Mouse (Mus musculus) macrophage (primary cell): ENCODE results near the gene Tbc1d2. TPM values are rescaled to one million over a fixed set of nuclear protein-coding genes. Genes with fewer than 3 reads are reported as not detected.

ENCODE experiments used
- H3K27ac ChIP-seq: fragments of 350-480 bp; formaldehyde crosslinking; 2 replicates; pipeline ENCODE4 v1.9.0; 2021
- H3K36me3 ChIP-seq: fragments of 350-480 bp; formaldehyde crosslinking; 2 replicates; pipeline ENCODE4 v1.9.0; 2021; ENCODE audit errors: inconsistent target
- H3K4me3 ChIP-seq: fragments of 350-480 bp; formaldehyde crosslinking; 2 replicates; pipeline ENCODE4 v1.9.0; 2021; ENCODE audit errors: inconsistent target
- H3K79me2 ChIP-seq: fragments of 350-480 bp; formaldehyde crosslinking; 2 replicates; pipeline ENCODE4 v1.9.0; 2021; ENCODE audit errors: inconsistent target
- WGBS: methylation state at CpG from one replicate; pipeline ENCODE4 v1.1.7; 2026; ENCODE audit warnings: inconsistent platforms; ENCODE audit not compliant: missing documents; 5-methylcytosine and 5-hydroxymethylcytosine counted together
- polyA plus RNA-seq: library from polyadenylated mRNA; stranded (reverse); fragments of 250-400 nt; gene quantifications from 3 replicates; pipeline ENCODE4 v1.2.4, GENCODE M21; 2018; ENCODE audit warnings: inconsistent platforms
- total RNA-seq, 78 experiments: library from RNA; depleted of rRNA; stranded (reverse); fragments of 250-400 nt; gene quantifications; 1 replicate in 9 of 78; 2 replicates in 24 of 78; 3 replicates in 43 of 78; 4 replicates in 2 of 78; pipeline ENCODE4 v1.2.4; 2018; ENCODE audit warnings: inconsistent platforms in 56 of 78

Tbc1d2 gene
- 10 to 100 TPM in 14 of 26 experiments, 1 to 10 TPM in 12; 2.3 to 57.6 (median 12.5) TPM for total RNA-seq (2018; cell fraction: chromatin; rRNA removed)
- 10 to 100 TPM in 10 of 26 experiments, 1 to 10 TPM in 16; 3.0 to 22.5 (median 7.7) TPM for total RNA-seq (2018; cell fraction: cytosol; rRNA removed)
- total RNA-seq (2018; cell fraction: nucleus; rRNA removed): 10 to 100 TPM in 12 of 26 experiments, 1 to 10 TPM in 14; 3.7 to 48.0 (median 9.7) TPM
- 8.8 to 14.9 TPM (median 9.6 TPM) in 3 replicates for polyA plus RNA-seq

DNA sequence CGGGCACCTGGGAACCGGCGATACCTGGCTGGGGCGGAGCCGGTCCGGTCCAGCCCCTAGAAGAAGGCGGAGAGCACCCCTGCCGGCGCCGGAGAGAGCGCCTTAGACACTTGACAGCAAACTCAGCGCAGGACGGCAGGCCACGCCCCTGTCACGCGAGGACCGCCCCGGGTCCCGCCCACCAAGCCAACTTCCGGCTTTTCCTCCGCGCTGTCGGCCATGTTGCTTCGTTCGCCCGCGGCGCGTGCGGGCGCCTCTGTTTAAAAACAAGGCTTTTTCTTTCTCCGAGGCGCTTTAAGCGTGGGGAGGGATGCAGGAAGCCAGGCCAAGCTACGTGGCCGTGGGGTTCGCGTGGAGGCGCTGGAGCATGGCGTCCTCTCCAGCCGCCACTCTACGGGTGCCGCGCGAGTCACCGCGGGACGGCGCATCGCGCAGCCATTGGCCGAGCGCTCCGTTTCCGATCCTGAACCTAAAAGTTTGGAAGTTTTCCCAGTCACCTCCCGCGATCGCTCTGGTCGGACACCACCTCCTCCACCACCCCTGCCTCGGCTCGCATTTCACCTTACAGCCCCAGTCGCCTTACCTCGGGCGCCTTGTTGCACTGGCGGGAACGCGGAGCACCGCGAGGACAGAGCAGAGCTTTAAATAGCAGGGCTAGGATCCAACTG lies at the start of gene Tbc1d2:
Tbc1d2 (minus strand) TSS at position 124 of the 668 bp plus-strand sequence.
- Histone ChIP-seq H3K4me3 (peak within 1 kb of the TSS; percentile 91), H3K36me3 (no peaks in the 10 kb centered on the region), H3K79me2 (peaks cover 46% of the 10 kb centered on the region), H3K27ac (peak within 1 kb of the TSS; percentile 48)
- under 1% methylated on average over 64 of the region's 69 CpGs for WGBS

- WGBS: 82% methylated on average over 6 of the region's 6 CpGs
- Histone ChIP-seq H3K27ac (no peak overlapping the region), H3K79me2 (no peaks in the 10 kb centered on the region)
Observed at GRCm38 (mm10) chr4:46696467-46696866, 46.5 kb upstream of the Tbc1d2 start.

GRCm38 (mm10) chr4:46690565-46690964 lies 40.6 kb upstream of the Tbc1d2 start:
- Histone ChIP-seq H3K36me3 (no peaks in the 10 kb centered on the region), H3K79me2 (no peaks in the 10 kb centered on the region), H3K4me3 (no peak overlapping the region), H3K27ac (no peak overlapping the region)
- 96% methylated on average over 8 of the region's 8 CpGs for WGBS

More at GRCm38 (mm10) chr4:46696467-46696866, 46.5 kb upstream of the Tbc1d2 start:
- Histone ChIP-seq H3K36me3 (no peaks in the 10 kb centered on the region), H3K4me3 (no peak overlapping the region)

DNA sequence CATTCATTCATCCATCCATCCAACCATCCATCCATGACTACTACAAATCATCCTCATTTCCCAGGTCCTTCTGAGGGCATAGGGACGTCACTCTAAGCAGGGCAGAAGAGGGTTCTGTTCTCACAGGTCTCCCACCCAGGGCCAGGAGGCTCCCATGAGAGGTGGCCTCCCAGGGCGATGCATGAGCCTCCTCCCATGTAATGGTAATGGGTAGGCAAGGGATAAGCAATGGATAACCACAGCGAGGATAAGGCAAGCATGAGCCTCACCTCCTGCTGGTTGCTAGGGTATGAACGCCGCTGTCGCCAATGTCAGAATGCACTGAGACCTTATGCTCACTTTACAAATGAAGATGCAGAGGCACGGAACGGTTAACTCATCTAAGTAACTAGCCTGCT lies 40.0 kb upstream of the Tbc1d2 start:
- H3K27ac ChIP-seq: no peak overlapping the region
- H3K36me3 ChIP-seq: no peaks in the 10 kb centered on the region
- H3K4me3 ChIP-seq: no peak overlapping the region
- WGBS: 88% methylated on average over 8 of the region's 8 CpGs
- no peaks in the 10 kb centered on the region for H3K79me2 ChIP-seq

DNA sequence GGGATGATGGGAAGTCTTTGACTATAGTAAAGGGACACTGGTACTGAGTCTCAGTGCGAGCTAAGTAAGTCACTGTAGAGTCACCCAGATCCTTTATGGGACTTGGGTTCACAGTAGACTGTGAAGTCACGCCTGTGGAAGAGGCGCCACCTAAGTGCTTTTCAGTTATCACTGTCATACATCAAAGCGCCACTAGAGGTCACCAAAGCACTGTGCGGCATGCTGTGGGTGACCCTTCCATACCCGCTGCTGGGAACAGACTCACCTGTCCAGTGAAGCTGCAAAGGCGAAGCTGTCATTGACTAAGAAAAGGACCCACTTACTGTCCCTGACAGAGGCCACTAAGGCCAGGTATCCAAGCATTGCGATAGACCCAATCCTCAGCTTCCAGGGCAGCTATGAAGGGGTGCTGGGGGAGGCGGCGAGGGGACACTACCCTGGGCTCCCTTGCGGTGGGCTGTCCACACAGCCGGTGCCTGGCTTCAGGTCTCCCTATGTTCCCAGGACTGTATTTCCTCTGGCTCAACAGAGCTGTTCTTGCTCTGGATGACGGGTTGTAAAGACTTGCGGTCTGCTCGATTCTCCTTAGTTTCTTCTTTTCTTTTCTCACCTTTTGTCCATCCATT lies 39.5 kb upstream of the Tbc1d2 start:
- no peak overlapping the region for H3K27ac ChIP-seq
- WGBS: 46% methylated on average over 15 of the region's 15 CpGs
- no peaks in the 10 kb centered on the region for H3K36me3 ChIP-seq
- no peaks in the 10 kb centered on the region for H3K79me2 ChIP-seq
- no peak overlapping the region for H3K4me3 ChIP-seq

- Histone ChIP-seq H3K79me2 (no peaks in the 10 kb centered on the region), H3K36me3 (no peaks in the 10 kb centered on the region), H3K4me3 (no peak overlapping the region), H3K27ac (no peak overlapping the region)
- WGBS: 86% methylated on average over 13 of the region's 14 CpGs
Observed at GRCm38 (mm10) chr4:46688213-46688832, 38.3 kb upstream of the Tbc1d2 start.

DNA sequence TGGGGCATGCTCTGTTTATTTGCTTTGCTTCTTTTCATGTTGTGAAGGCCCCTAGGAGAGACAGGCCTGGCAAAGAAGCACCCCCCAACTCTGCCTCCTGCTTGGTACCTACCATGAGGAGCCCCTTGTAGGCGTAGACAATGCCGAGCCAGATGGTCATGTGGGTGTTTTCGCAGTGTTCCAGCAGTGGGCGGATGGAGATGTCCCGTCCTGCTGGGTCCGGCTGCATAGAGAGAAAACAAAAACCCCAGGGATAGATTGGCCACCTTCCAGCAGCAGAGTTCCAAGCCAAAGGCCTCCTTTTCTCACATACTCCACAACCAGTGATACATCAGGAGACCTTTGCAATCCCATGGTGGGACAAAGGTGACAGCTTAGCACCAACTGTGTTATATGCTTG lies 34.2 kb upstream of the Tbc1d2 start:
- WGBS: 91% methylated on average over 6 of the region's 6 CpGs
- Histone ChIP-seq H3K4me3 (no peak overlapping the region), H3K79me2 (no peaks in the 10 kb centered on the region), H3K36me3 (no peaks in the 10 kb centered on the region), H3K27ac (no peak overlapping the region)

DNA sequence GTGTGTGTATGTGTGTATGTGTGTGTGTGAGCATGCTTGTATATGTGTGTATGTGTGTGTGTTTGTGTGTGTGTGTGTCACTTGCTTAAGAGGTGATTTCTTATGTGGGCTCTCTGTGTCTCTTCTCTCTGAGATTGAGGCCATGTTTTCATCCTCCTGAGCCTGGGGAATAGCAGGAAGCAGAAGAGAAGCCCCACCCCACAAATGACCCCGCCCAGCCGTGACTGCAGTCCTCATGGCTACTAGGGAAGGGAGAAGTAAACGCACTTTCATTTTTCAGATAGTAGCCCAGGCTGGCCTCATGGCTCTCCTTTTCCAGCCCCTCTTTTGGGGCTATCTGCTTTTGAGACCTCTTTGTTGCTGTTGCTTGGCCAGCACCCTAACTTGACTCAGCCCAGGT lies 26.6 kb upstream of the Tbc1d2 start:
- H3K79me2 ChIP-seq: no peaks in the 10 kb centered on the region
- no peak overlapping the region for H3K4me3 ChIP-seq
- WGBS: 78% methylated on average over 3 of the region's 3 CpGs
- no peak overlapping the region for H3K27ac ChIP-seq
- H3K36me3 ChIP-seq: no peaks in the 10 kb centered on the region

DNA sequence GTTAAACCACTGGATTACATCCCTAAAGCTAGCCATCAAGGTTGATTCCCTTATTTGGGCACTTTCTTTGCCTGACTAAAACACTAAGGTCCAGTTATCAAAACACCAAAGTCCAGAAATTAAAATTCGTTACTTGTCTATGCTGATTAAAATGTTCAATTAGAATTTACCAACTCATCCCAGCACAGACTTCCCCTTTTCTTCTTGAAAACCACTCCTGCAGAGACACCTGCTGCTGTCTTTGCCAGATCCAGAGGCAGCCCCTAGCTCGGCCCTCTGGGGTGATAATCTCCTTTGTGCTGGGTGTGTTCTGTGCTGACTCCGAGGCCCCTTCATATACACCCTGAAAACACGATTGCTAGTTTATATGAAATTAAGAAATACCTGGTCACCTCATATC lies 26.0 kb upstream of the Tbc1d2 start:
- Histone ChIP-seq H3K4me3 (no peak overlapping the region), H3K36me3 (no peaks in the 10 kb centered on the region), H3K79me2 (no peaks in the 10 kb centered on the region), H3K27ac (no peak overlapping the region)
- 39% methylated on average over 4 of the region's 4 CpGs for WGBS

- no peak overlapping the region for H3K27ac ChIP-seq
- H3K4me3 ChIP-seq: no peak overlapping the region
- no peaks in the 10 kb centered on the region for H3K79me2 ChIP-seq
- 31% methylated on average over 11 of the region's 11 CpGs for WGBS
- no peaks in the 10 kb centered on the region for H3K36me3 ChIP-seq
Observed at GRCm38 (mm10) chr4:46675272-46675785, 25.3 kb upstream of the Tbc1d2 start.

GRCm38 (mm10) chr4:46668620-46669019 lies 18.6 kb upstream of the Tbc1d2 start:
- H3K27ac ChIP-seq: no peak overlapping the region
- H3K36me3 ChIP-seq: no peaks in the 10 kb centered on the region
- WGBS: 62% methylated on average over 11 of the region's 11 CpGs
- H3K79me2 ChIP-seq: no peaks in the 10 kb centered on the region
- H3K4me3 ChIP-seq: no peak overlapping the region

DNA sequence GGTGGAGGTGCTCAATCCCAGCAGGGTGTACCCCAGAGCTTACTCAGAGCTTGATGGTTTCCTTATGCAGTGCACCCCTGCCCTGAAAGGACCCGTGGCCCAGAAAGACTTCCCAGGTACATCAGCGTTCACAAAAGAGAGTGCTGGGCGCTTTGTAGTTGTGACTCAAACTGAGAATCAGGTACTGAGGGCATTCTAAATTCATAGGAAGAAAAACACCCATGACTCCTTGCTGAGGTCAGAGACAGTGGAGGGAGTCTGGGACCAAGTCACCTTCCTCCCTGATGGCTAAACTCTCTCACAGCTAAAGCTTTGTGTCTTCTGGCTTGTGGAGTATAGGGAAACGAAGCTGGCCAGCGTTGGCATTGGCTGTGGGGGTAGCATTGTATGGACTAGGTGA lies 16.4 kb upstream of the Tbc1d2 start:
- Histone ChIP-seq H3K4me3 (no peak overlapping the region), H3K79me2 (no peaks in the 10 kb centered on the region), H3K27ac (no peak overlapping the region), H3K36me3 (no peaks in the 10 kb centered on the region)
- WGBS: 92% methylated on average over 5 of the region's 5 CpGs

GRCm38 (mm10) chr4:46665371-46665774 lies 15.4 kb upstream of the Tbc1d2 start:
- 27% methylated on average over 5 of the region's 8 CpGs for WGBS
- no peaks in the 10 kb centered on the region for H3K79me2 ChIP-seq

DNA sequence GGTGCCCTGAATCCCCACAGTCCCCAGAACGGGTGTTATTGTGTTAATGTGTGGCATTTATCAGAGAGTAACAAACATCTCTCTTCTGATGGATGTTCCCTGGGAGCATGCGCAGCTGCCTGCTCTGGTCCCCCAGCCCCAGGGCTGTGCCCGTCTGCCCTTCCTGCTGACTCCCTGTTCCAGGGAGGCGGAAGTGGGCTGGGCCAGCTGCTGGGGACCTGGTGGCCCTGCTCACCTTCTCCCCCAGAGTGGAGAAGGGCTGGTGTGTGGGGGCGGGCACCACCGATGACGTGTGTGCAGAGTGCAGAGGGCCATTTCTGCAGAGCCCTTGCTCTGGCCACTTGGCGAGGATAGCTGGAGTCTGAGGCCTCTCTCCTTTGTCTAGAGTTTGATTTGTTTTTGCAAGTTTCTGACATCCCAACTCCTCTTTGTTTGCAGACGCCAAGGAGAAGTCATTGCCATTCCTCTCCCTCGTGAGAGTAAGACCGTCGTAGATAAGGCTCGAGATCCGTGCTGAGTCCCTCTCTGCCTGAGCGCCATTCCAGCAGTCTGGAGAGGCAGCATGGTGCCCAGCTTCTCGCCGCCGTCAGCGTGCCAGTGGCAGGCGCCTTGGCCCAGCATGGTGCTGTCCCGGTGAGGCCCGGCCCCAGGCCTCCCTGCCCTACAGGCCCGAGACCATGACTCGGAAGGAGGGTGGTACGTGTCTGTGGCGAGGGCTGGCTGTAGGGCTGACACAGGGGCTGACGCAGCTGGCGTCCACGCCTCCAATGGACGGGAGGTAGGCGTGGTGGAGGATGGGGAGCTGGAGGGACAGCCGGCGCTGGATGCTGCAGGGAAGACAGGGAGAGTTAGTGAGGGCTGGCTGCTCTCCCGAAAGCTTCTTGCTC lies 14.4 kb upstream of the Tbc1d2 start:
- Histone ChIP-seq H3K79me2 (no peaks in the 10 kb centered on the region), H3K36me3 (no peaks in the 10 kb centered on the region), H3K4me3 (no peak overlapping the region), H3K27ac (no peak overlapping the region)
- WGBS: 66% methylated on average over 32 of the region's 34 CpGs

More at GRCm38 (mm10) chr4:46665371-46665774, 15.4 kb upstream of the Tbc1d2 start:
- Histone ChIP-seq H3K36me3 (no peaks in the 10 kb centered on the region), H3K4me3 (no peak overlapping the region), H3K27ac (no peak overlapping the region)
